Mouse (Mus musculus): ENCODE data around the gene Rsph3b. TPM values are rescaled to one million over a fixed set of nuclear protein-coding genes. Genes with fewer than 3 reads are reported as not detected.
"Not testable (repeated sequence)": the region's sequence is repeated elsewhere in the genome, so short reads cannot be mapped to it uniquely, and the experiment has no call there.

Gene Rsph3b
- 35.6 and 35.7 TPM in 2 replicates for polyA plus RNA-seq (2015; fragmentation: Nextera tagmentation; extraction: Ambion mirVana)

DNA sequence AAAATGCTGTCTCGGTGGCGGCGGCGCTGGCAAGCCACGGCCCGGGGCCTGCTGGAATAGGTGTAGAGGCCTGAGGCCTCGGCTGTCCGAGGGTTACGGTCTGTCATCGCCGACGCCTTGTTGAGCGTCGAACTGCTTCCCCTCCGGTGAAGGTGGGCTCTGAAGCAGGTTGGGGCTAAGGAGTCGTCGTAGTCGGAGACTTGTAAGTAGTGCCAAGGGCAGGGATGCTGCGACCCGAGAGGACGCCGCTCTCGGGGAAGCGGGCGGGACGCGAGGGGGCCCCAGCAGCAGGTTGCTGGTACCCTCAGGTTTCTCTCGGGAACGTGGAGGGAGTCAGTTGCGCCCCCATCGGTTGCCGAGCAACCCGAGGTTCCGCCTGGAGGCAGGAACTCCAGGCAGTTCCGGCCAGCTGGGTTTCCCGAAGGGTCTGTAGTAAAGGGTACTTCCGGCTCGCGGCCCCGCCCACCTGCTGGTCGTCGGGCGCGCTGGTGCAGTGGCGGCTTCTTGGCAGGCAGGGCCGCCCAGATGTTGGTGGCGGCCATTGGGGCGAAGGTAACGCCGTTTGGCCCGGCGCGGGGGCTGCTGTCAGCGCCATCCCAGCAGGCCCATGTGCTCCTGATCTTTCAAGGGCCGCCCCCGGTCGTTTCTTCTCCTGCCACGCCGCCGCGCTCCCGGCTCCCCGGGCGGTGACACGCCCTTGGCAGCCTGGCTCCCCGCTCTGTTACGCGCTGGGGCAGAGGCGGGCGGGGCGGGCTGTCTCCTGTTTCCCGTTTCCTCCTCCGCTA lies at the start of gene Rsph3b:
Rsph3b (minus strand) TSS at position 699 of the 785 bp plus-strand sequence.
- not testable (repeated sequence) for H3K36me3 ChIP-seq (ENCODE audit: control insufficient read depth, insufficient read depth); H3K4me1 ChIP-seq (replicated peaks; ENCODE audit: control insufficient read depth, insufficient read depth, low read length); H3K27me3 ChIP-seq (replicated peaks; ENCODE audit: control insufficient read depth, insufficient read depth, low read length); H3K9me3 ChIP-seq (ENCODE audit: control insufficient read depth)
- under 1% methylated on average over 67 of the region's 73 CpGs for WGBS
- Histone ChIP-seq H3K4me3 (ENCODE audit: low read depth, low read length) (peak within 1 kb of the TSS; percentile 55), H3K4me2 (replicated peaks; ENCODE audit: low read depth) (peak within 1 kb of the TSS; percentile 79), H3K27ac (ENCODE audit: low read depth, low read length) (peak within 1 kb of the TSS; percentile 62), H3K9ac (ENCODE audit: low read depth, low read length) (peak within 1 kb of the TSS; percentile 40; the same call in 1 of the 2 replicates)
- ATAC-seq: peak; percentile 91
- peak; percentile 33 for TF ChIP-seq CTCF (IDR thresholded peaks at IDR 0.05; ENCODE audit: low read depth)

DNA sequence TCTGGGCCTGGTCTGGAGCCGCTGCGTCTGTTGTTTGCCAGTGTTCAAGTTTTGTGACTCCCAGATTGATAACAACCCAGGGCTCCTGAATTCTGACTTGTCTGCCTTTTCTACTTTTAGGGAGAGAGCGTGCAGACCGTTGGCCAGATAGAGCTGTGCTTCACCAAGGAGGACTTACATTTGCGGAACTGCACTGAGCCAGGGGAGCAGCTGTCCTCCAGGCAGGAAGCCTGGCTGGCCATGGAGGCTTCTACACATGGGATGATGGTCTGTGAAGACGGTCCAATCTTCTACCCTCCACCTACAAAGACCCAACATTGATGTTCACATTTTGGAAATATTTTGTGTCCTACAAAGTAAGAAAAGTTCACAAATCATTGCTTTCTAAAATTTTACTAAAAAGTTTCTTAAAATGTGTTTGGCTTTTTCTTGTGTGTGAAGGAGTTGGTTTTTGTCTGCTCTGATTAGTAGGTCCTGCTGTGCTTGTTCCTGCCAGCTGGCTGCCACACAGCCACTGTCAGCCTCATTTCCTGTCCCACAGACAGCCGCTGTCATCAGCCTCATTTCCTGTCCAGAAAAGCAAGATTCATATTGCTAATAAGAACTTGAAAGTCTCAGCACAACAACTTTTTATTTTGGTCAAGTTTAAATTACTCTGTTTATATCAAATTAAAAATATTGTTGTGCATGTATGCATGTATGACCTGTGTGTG lies 49.5 kb upstream of the Rsph3b start:
- not testable (repeated sequence) for H3K27me3 ChIP-seq (replicated peaks; ENCODE audit: control insufficient read depth, insufficient read depth, low read length); H3K4me2 ChIP-seq (replicated peaks; ENCODE audit: low read depth); H3K36me3 ChIP-seq (ENCODE audit: control insufficient read depth, insufficient read depth); H3K27ac ChIP-seq (ENCODE audit: low read depth, low read length); H3K4me1 ChIP-seq (replicated peaks; ENCODE audit: control insufficient read depth, insufficient read depth, low read length); H3K9me3 ChIP-seq (ENCODE audit: control insufficient read depth); H3K9ac ChIP-seq (ENCODE audit: low read depth, low read length); H3K4me3 ChIP-seq (ENCODE audit: low read depth, low read length); ATAC-seq
- 60% methylated on average over 1 of the region's 7 CpGs for WGBS

DNA sequence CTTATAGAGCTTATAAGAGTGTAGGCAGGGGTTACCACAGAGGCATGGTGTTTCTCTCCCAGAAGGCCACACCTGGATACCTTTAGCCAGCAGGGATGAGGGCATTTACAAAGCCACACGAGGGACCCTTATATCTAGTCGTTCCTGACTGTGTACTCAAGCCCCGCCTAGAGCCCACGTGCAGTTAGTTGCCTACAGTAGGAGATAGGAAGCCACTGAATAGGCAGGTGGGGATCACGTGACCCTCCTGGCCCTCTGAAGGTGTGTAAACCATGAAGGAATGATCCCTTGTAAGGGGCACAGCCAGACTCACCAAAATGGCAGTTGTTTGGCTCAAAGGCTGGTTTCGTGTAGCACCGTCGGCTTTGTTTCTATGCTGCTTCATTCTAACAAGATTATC lies 48.3 kb upstream of the Rsph3b start:
- H3K9me3 ChIP-seq (ENCODE audit: control insufficient read depth); H3K36me3 ChIP-seq (ENCODE audit: control insufficient read depth, insufficient read depth); H3K27ac ChIP-seq (ENCODE audit: low read depth, low read length); H3K4me1 ChIP-seq (replicated peaks; ENCODE audit: control insufficient read depth, insufficient read depth, low read length); H3K4me3 ChIP-seq (ENCODE audit: low read depth, low read length); H3K9ac ChIP-seq (ENCODE audit: low read depth, low read length); ATAC-seq; H3K27me3 ChIP-seq (replicated peaks; ENCODE audit: control insufficient read depth, insufficient read depth, low read length); H3K4me2 ChIP-seq (replicated peaks; ENCODE audit: low read depth): not testable (repeated sequence)
- 60% methylated on average over 8 of the region's 8 CpGs for WGBS

DNA sequence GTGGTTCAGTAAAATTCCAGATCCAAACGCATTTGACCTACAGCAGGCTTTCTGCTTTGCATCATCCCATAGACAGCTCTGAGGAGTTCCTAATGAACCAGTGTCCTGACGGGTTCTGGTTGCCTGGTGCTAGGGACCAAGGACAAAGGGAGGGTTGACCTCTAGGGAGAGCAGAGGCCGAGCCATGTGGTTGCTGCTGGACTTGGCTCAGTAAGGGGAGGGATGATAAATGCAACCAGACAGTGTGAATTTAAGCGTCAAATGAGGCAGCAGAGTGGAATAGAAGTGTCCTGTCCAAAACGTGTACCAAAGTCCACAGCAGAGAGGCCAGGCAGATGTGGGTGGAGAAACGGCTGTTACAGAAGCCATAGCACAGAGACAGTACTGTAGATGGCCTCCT lies 47.0 kb upstream of the Rsph3b start:
- WGBS: no CpG with 5 or more reads among the region's 6 CpGs

DNA sequence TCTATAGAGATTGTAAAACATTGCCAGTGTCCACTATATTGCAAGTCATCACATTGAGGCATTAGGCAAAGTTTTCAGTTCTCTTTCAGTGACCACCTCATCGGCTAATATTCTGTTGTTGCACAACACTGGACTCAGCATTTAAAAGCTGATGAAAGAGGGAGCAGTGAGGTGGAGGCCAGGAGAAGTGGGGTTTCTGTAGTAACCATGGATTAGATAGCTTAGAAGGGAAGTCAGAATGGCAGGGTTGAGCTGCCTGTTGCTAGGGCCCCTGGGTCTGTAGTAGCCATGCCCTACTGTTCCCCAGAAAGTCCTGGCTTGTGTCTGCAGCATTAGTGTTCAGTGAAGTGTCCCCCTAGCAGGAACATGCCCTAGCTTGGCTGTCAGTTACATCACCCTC lies 37.6 kb upstream of the Rsph3b start:
- H3K4me2 ChIP-seq (replicated peaks; ENCODE audit: low read depth); H3K9me3 ChIP-seq (ENCODE audit: control insufficient read depth): not testable (repeated sequence)
- 82% methylated on average over 1 of the region's 1 CpGs for WGBS

More for the DNA sequence above, 47.0 kb upstream of the Rsph3b start:
- not testable (repeated sequence) for H3K27me3 ChIP-seq (replicated peaks; ENCODE audit: control insufficient read depth, insufficient read depth, low read length); H3K9me3 ChIP-seq (ENCODE audit: control insufficient read depth); H3K27ac ChIP-seq (ENCODE audit: low read depth, low read length); ATAC-seq; H3K4me3 ChIP-seq (ENCODE audit: low read depth, low read length); H3K36me3 ChIP-seq (ENCODE audit: control insufficient read depth, insufficient read depth); H3K9ac ChIP-seq (ENCODE audit: low read depth, low read length); H3K4me2 ChIP-seq (replicated peaks; ENCODE audit: low read depth); H3K4me1 ChIP-seq (replicated peaks; ENCODE audit: control insufficient read depth, insufficient read depth, low read length)

DNA sequence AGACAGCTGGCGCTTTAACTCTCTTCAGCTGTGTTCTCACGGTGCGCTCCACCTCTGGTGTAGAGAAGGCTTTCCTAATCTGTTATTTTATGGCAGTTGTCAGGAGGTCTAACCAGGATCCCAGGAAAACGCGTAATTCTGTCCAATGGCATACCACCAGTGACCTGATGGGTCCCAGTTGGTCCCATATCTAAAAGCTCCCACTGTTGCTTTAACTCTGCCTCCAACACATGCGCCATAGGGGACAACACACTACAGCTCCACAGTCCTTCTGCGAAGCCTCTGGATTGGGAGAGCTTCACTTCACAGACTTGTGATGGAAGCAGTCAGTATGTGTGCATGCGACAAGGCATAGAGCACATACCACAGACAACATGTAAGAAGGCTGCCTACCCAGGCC lies 31.7 kb upstream of the Rsph3b start:
- H3K27me3 ChIP-seq (replicated peaks; ENCODE audit: control insufficient read depth, insufficient read depth, low read length); ATAC-seq; H3K36me3 ChIP-seq (ENCODE audit: control insufficient read depth, insufficient read depth); H3K9me3 ChIP-seq (ENCODE audit: control insufficient read depth); H3K4me1 ChIP-seq (replicated peaks; ENCODE audit: control insufficient read depth, insufficient read depth, low read length); H3K4me2 ChIP-seq (replicated peaks; ENCODE audit: low read depth); H3K27ac ChIP-seq (ENCODE audit: low read depth, low read length); H3K9ac ChIP-seq (ENCODE audit: low read depth, low read length); H3K4me3 ChIP-seq (ENCODE audit: low read depth, low read length): not testable (repeated sequence)
- 83% methylated on average over 5 of the region's 8 CpGs for WGBS

More for the DNA sequence above, 37.6 kb upstream of the Rsph3b start:
- H3K9ac ChIP-seq (ENCODE audit: low read depth, low read length); H3K36me3 ChIP-seq (ENCODE audit: control insufficient read depth, insufficient read depth); H3K27ac ChIP-seq (ENCODE audit: low read depth, low read length); H3K4me1 ChIP-seq (replicated peaks; ENCODE audit: control insufficient read depth, insufficient read depth, low read length); H3K4me3 ChIP-seq (ENCODE audit: low read depth, low read length); H3K27me3 ChIP-seq (replicated peaks; ENCODE audit: control insufficient read depth, insufficient read depth, low read length); ATAC-seq: not testable (repeated sequence)

- not testable (repeated sequence) for ATAC-seq; H3K36me3 ChIP-seq (ENCODE audit: control insufficient read depth, insufficient read depth); H3K27ac ChIP-seq (ENCODE audit: low read depth, low read length); H3K9me3 ChIP-seq (ENCODE audit: control insufficient read depth); H3K4me1 ChIP-seq (replicated peaks; ENCODE audit: control insufficient read depth, insufficient read depth, low read length); H3K27me3 ChIP-seq (replicated peaks; ENCODE audit: control insufficient read depth, insufficient read depth, low read length)
- 6% methylated on average over 5 of the region's 5 CpGs for WGBS
- peak overlapping the region; percentile 44 for H3K4me3 ChIP-seq (ENCODE audit: low read depth, low read length)
- peak overlapping the region; percentile 67 for H3K4me2 ChIP-seq (replicated peaks; ENCODE audit: low read depth)
- H3K9ac ChIP-seq (ENCODE audit: low read depth, low read length): peak overlapping the region; percentile 40; the same call in 1 of the 2 replicates
Measured at GRCm38 (mm10) chr17:6979380-6979779, 30.9 kb upstream of the Rsph3b start.

DNA sequence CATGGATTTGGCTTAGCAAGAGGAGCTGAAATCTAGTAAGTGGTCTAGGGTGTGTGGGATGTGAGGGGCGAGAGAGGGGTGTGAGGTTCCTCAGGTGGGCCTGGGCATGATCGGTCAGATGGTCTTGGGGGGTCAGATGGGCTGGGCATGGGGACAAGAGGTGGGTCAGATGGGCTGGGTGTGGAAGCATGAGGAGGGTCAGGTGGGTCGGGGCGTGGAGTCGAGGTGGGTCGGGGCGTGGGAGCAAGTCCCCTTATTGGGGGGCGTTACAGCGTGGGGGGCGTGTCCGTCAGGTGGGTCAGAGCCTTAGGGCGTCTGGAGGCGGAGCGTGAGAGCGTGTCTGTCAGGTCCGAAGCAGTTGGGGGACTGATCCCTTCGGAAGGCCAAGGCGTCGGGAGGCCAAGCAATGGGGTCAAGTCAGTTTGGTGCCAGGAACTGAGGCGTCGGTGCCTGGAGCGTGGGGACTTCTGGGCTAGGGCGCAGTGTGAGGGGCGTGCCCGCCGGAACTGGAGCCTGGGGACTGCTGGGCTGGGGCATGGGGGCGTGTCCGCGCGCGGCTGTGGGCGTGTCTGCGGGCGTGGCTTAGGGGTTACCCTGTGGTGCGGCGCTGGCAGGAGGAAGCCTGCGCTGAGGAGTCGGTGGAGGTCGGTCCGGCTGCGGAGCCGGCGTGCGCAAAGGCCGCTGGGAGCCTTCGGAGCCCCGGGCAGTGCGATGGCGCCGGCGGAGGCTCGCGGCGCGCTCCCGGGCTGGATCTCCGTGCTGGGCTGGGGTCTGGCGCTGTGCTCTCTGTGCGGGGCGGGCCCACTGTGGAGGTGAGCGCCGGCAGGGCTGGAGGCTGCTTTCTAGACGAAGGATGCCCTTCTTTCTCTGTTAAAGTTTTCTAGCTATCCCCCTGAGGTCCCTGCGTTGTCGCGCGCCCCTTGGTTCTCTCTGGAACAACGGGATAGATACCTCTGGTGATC lies 30.1 kb upstream of the Rsph3b start, which contains the start of gene Gm49721:
Gm49721 (plus strand) TSS at position 618 of the 962 bp plus-strand sequence.
- ATAC-seq: peak; percentile 98
- not testable (repeated sequence) for H3K27me3 ChIP-seq (replicated peaks; ENCODE audit: control insufficient read depth, insufficient read depth, low read length); H3K36me3 ChIP-seq (ENCODE audit: control insufficient read depth, insufficient read depth); H3K9me3 ChIP-seq (ENCODE audit: control insufficient read depth); H3K4me1 ChIP-seq (replicated peaks; ENCODE audit: control insufficient read depth, insufficient read depth, low read length)
- peak within 1 kb of the TSS; percentile 40; the same call in 1 of the 2 replicates for H3K9ac ChIP-seq (ENCODE audit: low read depth, low read length)
- peak within 1 kb of the TSS; percentile 54; the same call in 1 of the 2 replicates for H3K27ac ChIP-seq (ENCODE audit: low read depth, low read length)
- WGBS: 2% methylated on average over 37 of the region's 68 CpGs
- peak within 1 kb of the TSS; percentile 67 for H3K4me2 ChIP-seq (replicated peaks; ENCODE audit: low read depth)
- peak within 1 kb of the TSS; percentile 44 for H3K4me3 ChIP-seq (ENCODE audit: low read depth, low read length)

All from intestine, postnatal 0 days (tissue).